ENCODE assay signal across 8 mouse cellular contexts in the genomic region with DNA sequence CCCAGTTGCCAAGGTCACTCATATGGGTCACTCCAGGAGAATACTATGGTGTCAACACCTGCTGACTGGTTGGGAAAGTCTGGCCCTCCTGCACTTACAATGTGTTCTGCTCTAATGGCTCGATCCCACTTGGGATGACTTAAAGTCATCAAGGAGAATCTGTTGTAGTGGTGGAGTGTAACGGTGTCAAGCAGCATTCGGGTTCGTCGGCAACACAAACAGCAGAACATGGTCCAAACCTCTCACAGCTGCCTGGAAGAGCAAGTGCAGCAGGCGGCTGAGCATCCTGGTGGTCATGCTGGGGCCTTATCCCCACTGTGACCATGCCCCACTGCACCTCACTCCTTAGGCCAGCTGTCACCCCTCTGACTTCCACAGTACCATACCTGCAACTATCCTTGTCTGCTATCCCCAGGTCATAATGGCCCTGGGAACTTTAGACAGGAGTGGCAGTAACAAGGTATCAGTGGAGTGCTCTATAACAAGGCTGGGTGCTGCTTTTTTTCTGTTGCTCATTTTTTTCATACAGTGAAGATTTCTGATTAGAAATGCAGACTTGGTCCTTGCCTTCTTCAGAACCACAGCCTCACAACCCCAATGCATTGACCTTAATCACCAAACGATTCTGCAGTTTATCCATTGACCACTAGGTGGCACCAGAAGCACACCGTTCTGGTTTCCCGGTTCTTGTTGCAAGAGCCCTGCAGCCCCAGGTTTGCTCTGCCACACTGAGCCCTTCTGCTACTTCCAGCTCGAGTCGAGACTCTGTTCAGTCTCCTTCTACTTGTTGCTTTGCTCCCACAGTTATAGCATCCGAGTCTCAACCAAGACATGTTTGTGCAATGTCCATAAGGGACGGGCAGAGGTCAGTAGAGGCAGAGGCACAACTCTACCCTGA. TPM values are rescaled to one million over a fixed set of nuclear protein-coding genes. Genes with fewer than 3 reads are reported as not detected.
DNase-seq lines count a peak whose midpoint lies in the region; ATAC-seq and TF ChIP-seq lines count a peak whose summit lies in the region.

No protein-coding gene starts in this region.

- intact Hi-C loops in gastrocnemius, adult 2 months (cut with DNase I): loop anchor here (1.0 to 5.0 kb wide), 3 partner anchors 89 to 179 kb away; a partner anchor contains a TSS
- intact Hi-C loops in left cerebral cortex, postnatal 36 days (cut with DNase I): loop anchor here (5.0 to 10.0 kb wide), 2 partner anchors 104 to 182 kb away; no protein-coding TSS in a partner anchor

- H3K9ac ChIP-seq in liver, embryonic 12.5 days: no peak overlapping the region
- H3K9ac ChIP-seq in midbrain, embryonic 13.5 days (replicated peaks): no peak overlapping the region

- no peaks in the 10 kb centered on the region for H3K9me3 ChIP-seq in liver, embryonic 12.5 days (replicated peaks)
- H3K9me3 ChIP-seq in midbrain, embryonic 13.5 days: no peaks in the 10 kb centered on the region

- ATAC-seq in liver, embryonic 12.5 days: no peak; the same call in 1 of the 2 replicates
- peak; percentile 77 for ATAC-seq in midbrain, embryonic 13.5 days

- peak; percentile 95 for TF ChIP-seq CTCF in gastrocnemius, adult 2 months (IDR thresholded peaks at IDR 0.05)

- H3K4me2 ChIP-seq in liver, embryonic 12.5 days: no peak overlapping the region
- no peak overlapping the region for H3K4me2 ChIP-seq in midbrain, embryonic 13.5 days (replicated peaks)

- H3K4me1 ChIP-seq in liver, embryonic 12.5 days: no peaks in the 10 kb centered on the region
- H3K4me1 ChIP-seq in midbrain, embryonic 13.5 days (replicated peaks): no peaks in the 10 kb centered on the region; the same call in 1 of the 2 replicates

- no peaks in the 10 kb centered on the region for H3K27me3 ChIP-seq in liver, embryonic 12.5 days (replicated peaks)
- H3K27me3 ChIP-seq in midbrain, embryonic 13.5 days: no peaks in the 10 kb centered on the region

- peaks cover 95% of the 10 kb centered on the region for H3K36me3 ChIP-seq in liver, embryonic 12.5 days
- H3K36me3 ChIP-seq in midbrain, embryonic 13.5 days: peaks cover 74% of the 10 kb centered on the region

- no peak overlapping the region for H3K27ac ChIP-seq in liver, embryonic 12.5 days
- no peak overlapping the region for H3K27ac ChIP-seq in gastrocnemius, adult 2 months
- no peak overlapping the region for H3K27ac ChIP-seq in midbrain, embryonic 13.5 days

- peak; percentile 75 for DNase-seq in liver
- peak; percentile 68 to 82 for DNase-seq in cerebellum, postnatal 36 days
- DNase-seq in gastrocnemius, adult 2 months: peak; percentile 58
- DNase-seq in kidney, adult 11 months: peak; percentile 60
- DNase-seq in left cerebral cortex, postnatal 36 days (ENCODE audit: low spot score in 2 of 2): peak; percentile 49 to 71
- peak; percentile 41 for DNase-seq in skeletal muscle tissue, adult 2 months (ENCODE audit: low read depth, low spot score)

- 60% methylated on average over 13 of the region's 13 CpGs for WGBS in liver, embryonic 12.5 days (ENCODE audit: insufficient replicate concordance)
- WGBS in midbrain, embryonic 13.5 days: 58% methylated on average over 13 of the region's 13 CpGs

- no peak overlapping the region for H3K4me3 ChIP-seq in liver, embryonic 12.5 days
- H3K4me3 ChIP-seq in gastrocnemius, adult 2 months: no peak overlapping the region
- H3K4me3 ChIP-seq in midbrain, embryonic 13.5 days (replicated peaks): no peak overlapping the region

RNA-seq across cellular contexts. Expression of a gene that starts 23.5 kb away (rescaled TPM):
- polyA plus RNA-seq in liver, embryonic 12.5 days (2016; fragmentation: Nextera tagmentation; extraction: Ambion mirVana): 0.97 and 1.3 TPM in 2 replicates
- total RNA-seq in gastrocnemius, adult 2 months (2021): not detected
- under 1 TPM; 0.10 to 0.23 TPM for total RNA-seq in left cerebral cortex, postnatal 36 days (2021)
- 1.1 and 6.7 TPM in 2 replicates for polyA plus RNA-seq in midbrain, embryonic 13.5 days (2015; fragmentation: Nextera tagmentation; extraction: Ambion mirVana)

RNA-seq across cellular contexts. Expression of a gene that starts 46.0 kb away (rescaled TPM):
- polyA plus RNA-seq in liver, embryonic 12.5 days (2016; fragmentation: Nextera tagmentation; extraction: Ambion mirVana): 108 and 113 TPM in 2 replicates
- total RNA-seq in gastrocnemius, adult 2 months (2021): 1 to 10 TPM; 3.5 to 3.6 TPM
- 10 to 100 TPM; 45.9 to 48.9 TPM for total RNA-seq in left cerebral cortex, postnatal 36 days (2021)
- polyA plus RNA-seq in midbrain, embryonic 13.5 days (2015; fragmentation: Nextera tagmentation; extraction: Ambion mirVana): 53.7 and 57.8 TPM in 2 replicates

Comparison
In these comparisons a context has a peak if more than half of its experiments do, and no peak if none do; other contexts are left out.
1. RNA of a gene that starts 46.0 kb away (total RNA-seq): 45.9 to 48.9 TPM in left cerebral cortex, postnatal 36 days; 3.5 to 3.6 TPM in gastrocnemius, adult 2 months; every median in the first group is over 10 times any median in the second.
2. Peak in every context shown above with its lines, with median percentiles within 50 percentile points of each other: DNase-seq.